Mouse (Mus musculus): ENCODE results near the gene Pole.

Pole gene

GRCm38 (mm10) chr5:110285770-110286445 lies at the start of gene Pole, which contains the start of gene Pxmp2:
Gene Pole, plus strand, starts transcription at chr5:110286306.
Gene Pxmp2, minus strand, starts transcription at chr5:110286186.
- DNase-seq (ENCODE audit: low spot score), result peak; percentile 84

- DNase-seq (ENCODE audit: low spot score), result no peak
These were observed 42.0 kb upstream of the Pole start for GRCm38 (mm10) chr5:110244091-110244490.

GRCm38 (mm10) chr5:110266941-110267340 lies 19.2 kb upstream of the Pole start:
- no peak for DNase-seq (ENCODE audit: low spot score)

GRCm38 (mm10) chr5:110269141-110270101 lies 16.7 kb upstream of the Pole start, which contains the start of gene Pgam5:
Gene Pgam5, minus strand, starts transcription at chr5:110269913.
- peak; percentile 86 for DNase-seq (ENCODE audit: low spot score)

- no peak for DNase-seq (ENCODE audit: low spot score)
These were observed 15.9 kb upstream of the Pole start for GRCm38 (mm10) chr5:110270242-110270641.

- no peak for DNase-seq (ENCODE audit: low spot score)
These were observed 12.0 kb upstream of the Pole start for GRCm38 (mm10) chr5:110274147-110274546.

- DNase-seq (ENCODE audit: low spot score), result no peak
These were observed 11.3 kb upstream of the Pole start for GRCm38 (mm10) chr5:110274846-110275245.

GRCm38 (mm10) chr5:110276391-110276790 lies 9.7 kb upstream of the Pole start:
- no peak for DNase-seq (ENCODE audit: low spot score)

- no peak for DNase-seq (ENCODE audit: low spot score)
These were observed 9.2 kb upstream of the Pole start for GRCm38 (mm10) chr5:110276910-110277309.

GRCm38 (mm10) chr5:110281984-110282383 lies 4.1 kb upstream of the Pole start:
- DNase-seq (ENCODE audit: low spot score), result no peak

GRCm38 (mm10) chr5:110284536-110284935 lies 1.6 kb upstream of the Pole start:
- DNase-seq (ENCODE audit: low spot score), result peak; percentile 22

GRCm38 (mm10) chr5:110285156-110285555 lies 950 bp upstream of the Pole start:
- no peak for DNase-seq (ENCODE audit: low spot score)

- no peak for DNase-seq (ENCODE audit: low spot score)
These were observed 459 bp downstream of the Pole start for GRCm38 (mm10) chr5:110286446-110287083.

- no peak for DNase-seq (ENCODE audit: low spot score)
These were observed 974 bp downstream of the Pole start for GRCm38 (mm10) chr5:110287084-110287475.

- no peak for DNase-seq (ENCODE audit: low spot score)
These were observed 5.5 kb downstream of the Pole start for GRCm38 (mm10) chr5:110291649-110292048.

GRCm38 (mm10) chr5:110296637-110297036 lies 10.5 kb downstream of the Pole start:
- no peak for DNase-seq (ENCODE audit: low spot score)

GRCm38 (mm10) chr5:110300591-110300990 lies 14.5 kb downstream of the Pole start:
- no peak for DNase-seq (ENCODE audit: low spot score)

GRCm38 (mm10) chr5:110308861-110309260 lies 22.8 kb downstream of the Pole start:
- no peak for DNase-seq (ENCODE audit: low spot score)

GRCm38 (mm10) chr5:110313127-110313526 lies 27.0 kb downstream of the Pole start:
- no peak for DNase-seq (ENCODE audit: low spot score)

- no peak for DNase-seq (ENCODE audit: low spot score)
These were observed 44.4 kb downstream of the Pole start for GRCm38 (mm10) chr5:110330508-110330907.

GRCm38 (mm10) chr5:110338792-110339191 lies 52.7 kb downstream of the Pole start:
- no peak for DNase-seq (ENCODE audit: low spot score)

- DNase-seq (ENCODE audit: low spot score), result no peak
These were observed 56.7 kb downstream of the Pole start, which contains the start of gene P2rx2 for GRCm38 (mm10) chr5:110342648-110343284. Gene P2rx2, minus strand, starts transcription at chr5:110343212.

Data from ovary, postnatal 14 days (tissue).